Mouse (Mus musculus) kidney, postnatal 36 days (tissue): ENCODE measurements around the gene Esyt2.

Experiments
- DNase-seq, 2 experiments: peaks; one replicate each; pipeline ENCODE4 v3.0.0; 2021 to 2022; ENCODE audit warnings: mixed read lengths in 2 of 2

Gene Esyt2

DNA sequence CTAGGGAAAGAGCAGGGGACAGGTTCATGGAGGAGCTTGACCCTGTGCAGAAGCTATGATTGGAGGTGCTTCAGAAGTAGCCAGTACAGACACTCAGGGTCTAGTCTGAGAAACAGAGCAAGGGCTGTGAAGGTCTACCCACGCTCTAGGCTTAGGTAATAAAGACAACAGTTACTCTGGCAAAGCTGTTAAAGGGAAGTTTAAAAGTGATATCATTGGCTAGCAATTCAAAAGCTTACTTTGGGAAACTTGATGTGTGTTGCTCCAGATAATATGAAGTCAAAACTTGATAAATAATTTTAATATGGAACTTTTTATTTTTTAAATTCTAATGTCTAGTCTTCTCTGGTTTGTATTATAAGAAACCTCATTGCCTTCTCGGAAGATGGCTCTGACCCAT lies 86.3 kb downstream of the Esyt2 start:
- DNase-seq, result no peak

- no peak for DNase-seq
Observed at GRCm38 (mm10) chr12:116368857-116369256, 87.9 kb downstream of the Esyt2 start.

DNA sequence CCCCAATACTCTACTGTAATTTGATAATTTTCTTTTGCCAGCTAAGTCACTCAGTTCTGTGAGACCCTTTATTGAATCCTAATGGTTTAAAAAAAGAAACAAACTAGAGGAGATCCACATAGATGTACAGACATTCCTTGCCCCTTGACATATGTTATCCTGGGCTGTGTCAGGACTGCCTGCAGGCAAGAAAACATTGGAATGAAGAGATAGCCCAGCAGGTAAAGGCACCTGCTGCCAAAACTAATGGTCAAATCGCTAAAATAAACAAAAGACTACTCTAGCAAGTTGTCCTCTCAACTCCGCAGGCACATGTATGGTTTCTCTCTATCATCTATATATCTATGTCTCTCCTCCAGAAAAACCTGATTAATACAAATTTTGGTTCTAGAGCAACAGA lies 102.1 kb downstream of the Esyt2 start:
- DNase-seq, result no peak

DNA sequence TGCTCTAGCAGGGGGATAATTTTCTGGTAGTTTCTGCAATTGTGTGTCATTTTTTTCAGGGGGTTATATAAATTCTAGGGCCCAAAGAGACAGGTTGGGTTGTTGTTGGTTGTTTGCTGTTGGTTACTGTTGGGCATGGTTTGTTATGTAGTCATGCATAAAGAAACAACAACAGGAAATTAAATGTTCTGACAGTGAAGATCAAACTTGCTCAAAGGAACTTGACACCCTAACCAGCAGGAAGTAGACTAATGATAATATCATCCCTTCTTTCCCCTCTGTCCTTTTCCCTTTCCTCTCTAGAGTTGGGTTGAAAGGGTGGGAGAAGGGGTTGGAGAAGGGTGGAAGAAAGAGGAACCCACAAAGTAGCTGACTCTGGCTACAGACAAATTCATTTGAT lies 103.0 kb downstream of the Esyt2 start:
- DNase-seq, result no peak

GRCm38 (mm10) chr12:116386802-116387201 lies 105.8 kb downstream of the Esyt2 start:
- DNase-seq, result no peak

GRCm38 (mm10) chr12:116389868-116390267 lies 108.9 kb downstream of the Esyt2 start:
- DNase-seq, result no peak

GRCm38 (mm10) chr12:116394327-116394726 lies 113.3 kb downstream of the Esyt2 start:
- peak in 1 of 2 experiments; percentile 4 for DNase-seq

GRCm38 (mm10) chr12:116395312-116395711 lies 114.3 kb downstream of the Esyt2 start:
- no peak for DNase-seq

GRCm38 (mm10) chr12:116396072-116396695 lies 115.2 kb downstream of the Esyt2 start:
- no peak for DNase-seq

DNA sequence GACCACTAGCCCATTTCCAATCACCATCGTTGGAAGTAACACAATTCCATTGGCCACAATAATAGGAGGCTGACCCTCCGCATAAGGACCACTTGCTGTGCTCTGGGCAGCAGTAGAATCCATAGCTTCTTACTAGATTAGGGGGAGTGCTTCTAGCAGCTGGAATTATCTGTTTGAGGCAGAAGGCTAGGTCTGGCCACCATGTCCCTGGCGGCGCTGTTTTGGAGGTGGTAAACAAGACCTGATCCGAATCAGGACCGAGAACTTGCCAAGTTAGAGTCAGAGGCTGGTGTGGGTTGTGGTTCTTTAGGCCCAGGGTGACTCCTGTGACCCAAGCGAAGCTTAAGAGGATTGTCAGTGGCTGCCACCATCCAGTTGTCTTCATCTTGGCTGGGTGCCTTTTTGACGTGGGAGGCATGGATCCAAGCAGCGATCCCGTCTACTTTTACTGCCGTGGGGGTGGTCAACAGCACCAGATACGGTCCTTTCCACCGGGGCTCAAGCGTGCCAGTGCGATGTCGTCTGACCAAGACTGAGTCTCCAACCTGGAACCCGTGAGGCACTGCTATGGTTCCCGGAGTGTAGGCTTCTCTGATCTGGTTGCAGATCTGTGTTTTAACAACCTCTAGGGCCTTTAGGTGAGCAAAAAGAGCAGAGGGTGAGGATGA lies 123.2 kb downstream of the Esyt2 start:
- no peak for DNase-seq

- peak; percentile 98 to 100 for DNase-seq
Observed at GRCm38 (mm10) chr12:116405045-116405835, 124.2 kb downstream of the Esyt2 start, which contains the start of gene Ncapg2. Gene Ncapg2, plus strand, starts transcription at chr12:116405402.

DNA sequence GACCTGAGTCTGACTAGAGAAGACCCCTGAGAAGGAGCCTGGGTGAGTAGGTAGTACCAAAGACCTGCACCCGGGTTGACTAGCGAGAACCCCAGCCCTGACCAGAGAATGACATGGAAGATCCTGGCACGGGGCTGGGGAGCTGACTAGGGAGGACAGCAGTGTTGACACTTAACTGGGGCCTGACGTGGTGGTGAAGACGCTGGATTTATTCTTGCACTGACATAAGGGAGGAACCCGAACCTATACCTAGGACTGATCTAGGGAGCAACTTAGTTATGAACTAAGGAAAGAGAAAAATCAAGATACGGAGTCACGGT lies 124.8 kb downstream of the Esyt2 start:
- DNase-seq, result peak in 1 of 2 experiments; percentile 29

DNA sequence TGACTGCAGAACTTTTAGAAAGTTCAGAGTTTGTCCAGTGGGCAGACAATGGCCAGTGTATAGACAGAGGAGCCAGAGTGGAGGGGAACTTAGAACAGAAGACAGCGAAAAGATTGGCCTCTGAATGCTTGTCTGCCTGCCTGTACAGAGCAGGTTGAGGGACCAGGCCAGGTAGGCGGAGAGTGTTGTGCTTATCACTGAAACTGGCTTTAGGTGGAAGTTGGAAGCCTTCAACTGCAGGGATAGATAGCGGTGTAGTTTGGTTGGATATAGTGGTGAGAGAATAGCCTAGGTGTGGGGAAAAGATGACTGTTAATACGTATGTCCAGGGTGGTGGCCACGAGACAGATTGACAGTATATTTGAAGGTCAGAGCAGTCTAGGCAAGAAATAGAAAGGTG lies 126.9 kb downstream of the Esyt2 start:
- DNase-seq, result no peak

DNA sequence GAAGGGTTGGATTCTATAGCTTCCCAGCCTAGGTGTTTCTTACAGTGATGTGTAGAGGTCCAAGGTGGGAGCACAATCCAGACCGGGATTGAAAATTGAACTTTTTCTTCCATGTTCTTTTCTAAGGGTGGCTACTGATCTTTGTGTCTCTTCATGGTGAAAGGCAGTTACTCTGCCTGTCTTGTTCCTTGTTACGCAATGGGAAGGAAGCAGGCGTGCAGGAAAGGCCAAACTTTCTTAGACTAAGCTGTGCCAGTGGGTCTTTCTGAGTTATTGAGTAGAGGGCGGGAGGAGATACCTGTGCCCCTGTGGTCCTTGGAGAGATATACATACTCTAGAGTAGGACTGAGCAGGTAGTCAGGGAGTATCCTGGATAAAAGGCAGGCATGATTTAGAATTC lies 133.9 kb downstream of the Esyt2 start:
- DNase-seq, result no peak

GRCm38 (mm10) chr12:116416514-116416913 lies 135.5 kb downstream of the Esyt2 start:
- no peak for DNase-seq

GRCm38 (mm10) chr12:116421656-116422055 lies 140.7 kb downstream of the Esyt2 start:
- no peak for DNase-seq

DNA sequence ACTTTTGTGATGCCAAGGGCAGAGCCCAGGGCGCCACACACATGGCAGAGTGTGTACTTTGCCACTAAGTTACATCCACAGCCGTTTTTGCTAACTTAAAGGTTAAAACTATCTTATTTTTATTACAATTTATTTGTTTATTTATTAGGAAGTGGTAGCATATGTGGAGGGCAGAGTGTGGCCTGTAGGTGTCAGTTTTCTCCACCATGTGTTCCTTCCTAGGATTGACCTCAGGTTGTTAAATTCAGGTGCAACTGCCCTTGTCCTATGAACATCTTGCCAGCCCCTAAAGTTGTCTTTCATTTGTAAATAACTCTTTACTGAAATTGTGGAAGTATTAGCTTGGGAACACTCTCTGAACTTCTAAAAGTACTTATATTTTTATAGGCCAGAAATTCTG lies 144.4 kb downstream of the Esyt2 start:
- DNase-seq, result no peak

GRCm38 (mm10) chr12:116433742-116434141 lies 152.7 kb downstream of the Esyt2 start:
- no peak for DNase-seq

DNA sequence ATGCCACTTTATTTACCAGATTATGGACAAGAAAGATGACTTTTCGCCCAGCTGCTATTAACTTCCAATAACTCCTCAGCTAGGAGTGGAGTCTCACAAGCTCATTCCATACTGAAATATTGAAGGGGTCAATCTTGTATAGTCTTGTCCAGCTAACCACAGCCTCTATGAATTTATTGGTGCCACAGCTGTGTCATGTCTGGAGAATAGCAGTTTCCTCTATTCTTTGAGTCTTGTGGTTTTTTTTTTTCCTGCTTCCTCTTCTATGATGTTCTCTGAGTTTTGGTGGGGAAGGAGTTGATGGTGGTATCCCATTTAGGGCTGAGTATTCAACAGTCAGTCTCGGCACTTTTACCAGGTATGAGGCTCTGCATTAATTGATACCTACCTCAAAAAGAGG lies 154.2 kb downstream of the Esyt2 start:
- DNase-seq, result no peak

DNA sequence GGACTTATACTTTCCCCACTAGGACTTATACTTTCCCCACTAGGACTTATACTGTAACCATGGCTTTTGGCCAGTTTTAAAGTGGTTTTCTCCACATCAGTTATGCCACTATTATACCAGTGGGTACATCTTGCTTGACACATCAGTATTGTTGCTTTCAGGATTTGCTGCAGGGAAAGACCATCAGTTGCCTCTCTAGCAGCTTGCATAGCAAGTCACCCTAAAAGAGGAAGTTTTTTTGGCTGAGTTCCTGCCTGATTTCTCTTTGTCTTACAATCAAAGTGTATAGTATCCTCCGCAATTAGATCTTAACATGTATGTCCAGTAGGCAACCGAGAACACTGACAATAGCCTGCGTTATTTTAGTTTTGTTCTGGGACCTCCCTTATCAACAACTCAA lies 155.1 kb downstream of the Esyt2 start:
- no peak for DNase-seq

GRCm38 (mm10) chr12:116438591-116438990 lies 157.6 kb downstream of the Esyt2 start:
- DNase-seq, result peak; percentile 61 to 70
